Mouse (Mus musculus) hindlimb bud, embryonic 11.5 days (tissue): ENCODE data around the gene Cacna1e.

ENCODE experiments used
- DNase-seq: peaks from one replicate; pipeline ENCODE4 v3.0.0-alpha.2; 2012; ENCODE audit warnings: low read depth, low spot score; ENCODE audit errors: extremely low spot score

Cacna1e gene

DNA sequence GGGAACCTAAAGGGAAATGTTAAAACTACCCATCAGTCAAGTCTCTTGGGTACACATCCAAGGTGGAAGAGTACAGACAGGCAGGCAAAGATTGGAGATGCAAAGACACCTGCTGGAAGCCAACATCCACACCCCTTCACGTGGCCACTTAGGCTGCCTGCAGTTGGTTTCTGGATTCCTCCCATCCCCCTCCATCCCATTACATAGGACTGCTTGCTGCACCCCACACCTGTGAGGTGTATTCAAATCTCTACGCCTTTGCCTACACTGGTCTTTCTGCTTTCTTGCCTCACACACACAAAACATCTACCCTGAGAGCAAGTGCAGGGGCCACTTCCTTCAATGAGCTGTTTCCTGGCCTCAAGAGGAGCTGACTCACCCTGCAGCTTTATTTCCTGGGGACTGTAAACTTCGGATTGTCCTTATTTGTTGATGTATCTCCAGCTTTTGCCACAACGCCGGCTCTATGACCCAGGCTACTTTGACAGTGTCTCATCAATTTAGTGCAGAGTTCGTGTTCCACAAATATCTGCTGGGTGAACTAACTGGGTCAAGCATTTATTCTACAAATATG is 43.2 kb downstream of the Cacna1e start:
- DNase-seq = no peak

GRCm38 (mm10) chr1:154839272-154839671 is 45.0 kb downstream of the Cacna1e start:
- no peak for DNase-seq

GRCm38 (mm10) chr1:154836473-154836872 is 47.8 kb downstream of the Cacna1e start:
- no peak for DNase-seq

GRCm38 (mm10) chr1:154832168-154832539 is 52.1 kb downstream of the Cacna1e start:
- no peak for DNase-seq

GRCm38 (mm10) chr1:154831269-154832167 is 52.8 kb downstream of the Cacna1e start:
- no peak for DNase-seq

- DNase-seq = no peak
These were observed 54.2 kb downstream of the Cacna1e start for GRCm38 (mm10) chr1:154830051-154830450.

- DNase-seq = no peak
These were observed 61.2 kb downstream of the Cacna1e start for GRCm38 (mm10) chr1:154823098-154823497.

GRCm38 (mm10) chr1:154820422-154820821 is 63.9 kb downstream of the Cacna1e start:
- DNase-seq = no peak

GRCm38 (mm10) chr1:154819960-154820359 is 64.3 kb downstream of the Cacna1e start:
- DNase-seq = no peak

DNA sequence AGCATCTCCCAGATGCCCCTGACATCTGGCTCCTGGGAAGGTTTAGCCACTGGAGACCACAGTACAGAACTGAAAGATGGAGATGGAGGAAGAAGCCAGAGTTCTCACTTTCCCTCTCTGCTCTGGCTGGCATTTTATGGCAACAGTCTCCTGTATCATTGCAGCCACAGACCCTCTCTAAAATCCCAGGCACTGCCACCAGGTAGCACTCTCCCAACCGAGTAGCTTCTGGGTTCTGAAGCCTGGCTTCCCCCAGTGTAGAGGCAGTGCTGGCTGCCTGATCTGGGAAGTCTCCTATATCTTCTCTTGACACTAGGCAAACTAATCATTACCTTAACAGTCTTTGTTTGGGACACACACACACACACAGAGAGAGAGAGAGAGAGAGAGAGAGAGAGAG is 65.6 kb downstream of the Cacna1e start:
- DNase-seq = no peak

DNA sequence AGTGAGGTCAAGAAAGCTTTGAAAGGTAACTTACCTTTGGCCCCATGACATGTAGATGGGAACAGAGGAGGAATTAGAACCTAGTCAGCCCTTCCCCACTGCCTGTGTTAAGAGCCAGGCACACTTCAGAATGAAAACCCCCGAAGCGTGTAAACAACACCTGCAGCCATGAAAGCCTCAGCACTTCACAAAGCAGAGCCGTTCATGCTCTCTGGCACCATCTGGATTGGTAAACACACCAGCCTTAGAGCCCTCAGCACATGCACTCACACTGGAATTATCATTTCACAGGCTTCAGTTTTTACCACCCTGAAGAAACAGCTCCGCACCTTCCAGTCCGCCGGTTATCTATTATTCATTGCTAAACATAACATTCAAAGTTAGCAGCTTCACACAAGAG is 67.5 kb downstream of the Cacna1e start:
- DNase-seq = no peak

GRCm38 (mm10) chr1:154816267-154816666 is 68.0 kb downstream of the Cacna1e start:
- DNase-seq = no peak

- DNase-seq = no peak
These were observed 78.6 kb downstream of the Cacna1e start for GRCm38 (mm10) chr1:154805742-154806141.

GRCm38 (mm10) chr1:154805038-154805437 is 79.3 kb downstream of the Cacna1e start:
- DNase-seq = no peak

DNA sequence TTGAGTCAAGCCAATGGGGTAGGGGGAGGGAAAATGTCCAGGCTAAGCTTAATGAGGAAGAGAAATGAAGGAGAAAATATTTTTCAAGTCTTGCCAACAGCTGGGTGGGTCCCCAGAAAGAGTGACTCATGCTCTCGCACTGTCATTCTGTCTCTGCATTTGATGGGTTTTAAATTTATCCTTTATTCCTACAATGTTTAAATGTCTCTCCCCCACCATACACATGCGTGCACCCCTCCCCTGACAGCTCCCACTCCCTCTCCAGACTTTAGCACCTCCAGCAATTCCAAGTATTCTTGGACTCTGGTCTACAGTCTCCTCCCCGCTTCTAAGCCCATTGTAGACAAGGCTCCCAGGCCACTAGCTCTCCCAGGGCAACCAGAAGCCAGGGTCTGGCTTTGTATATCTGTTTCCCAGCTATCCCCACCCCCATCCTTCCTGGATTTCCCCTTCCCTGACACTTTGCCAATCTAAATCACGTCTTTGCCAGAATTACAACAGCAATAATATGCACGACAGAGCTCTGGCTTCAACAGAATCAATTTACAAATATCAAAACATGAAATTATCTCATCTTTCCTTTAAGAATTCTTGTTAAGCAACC is 81.9 kb downstream of the Cacna1e start:
- DNase-seq = no peak

GRCm38 (mm10) chr1:154799257-154799656 is 85.0 kb downstream of the Cacna1e start:
- DNase-seq = no peak

- DNase-seq = no peak
These were observed 85.5 kb downstream of the Cacna1e start for GRCm38 (mm10) chr1:154798771-154799170.

GRCm38 (mm10) chr1:154796685-154797084 is 87.6 kb downstream of the Cacna1e start:
- no peak for DNase-seq

GRCm38 (mm10) chr1:154794518-154794951 is 89.8 kb downstream of the Cacna1e start:
- no peak for DNase-seq

GRCm38 (mm10) chr1:154791544-154792174 is 92.6 kb downstream of the Cacna1e start:
- DNase-seq = no peak

- DNase-seq = no peak
These were observed 95.8 kb downstream of the Cacna1e start for GRCm38 (mm10) chr1:154788491-154788890.
